Mouse (Mus musculus): ENCODE measurements around the gene Acot12.

The Acot12 gene

DNA sequence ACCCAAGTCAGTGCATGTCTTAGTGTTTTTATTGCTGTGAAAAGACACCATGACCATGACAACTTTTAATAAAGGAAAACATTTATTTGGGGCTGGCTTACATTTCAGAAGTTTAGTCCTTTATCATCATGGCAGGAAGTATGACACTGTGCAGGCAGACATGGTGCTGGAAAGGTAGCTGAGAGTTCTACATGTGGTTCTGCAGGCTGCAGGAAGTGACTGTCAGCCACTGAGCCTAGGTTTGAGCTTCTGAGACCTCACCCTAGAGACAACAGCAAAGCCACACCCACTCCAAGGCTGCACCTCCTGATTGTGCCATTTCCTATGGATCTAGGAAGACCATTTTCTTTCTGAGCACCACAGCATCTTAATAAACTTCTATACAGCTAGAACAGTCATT is 86.6 kb downstream of the Acot12 start:
- DNase-seq, result no peak
